21 mouse cellular contexts compared by ENCODE assay signal in the genomic region with DNA sequence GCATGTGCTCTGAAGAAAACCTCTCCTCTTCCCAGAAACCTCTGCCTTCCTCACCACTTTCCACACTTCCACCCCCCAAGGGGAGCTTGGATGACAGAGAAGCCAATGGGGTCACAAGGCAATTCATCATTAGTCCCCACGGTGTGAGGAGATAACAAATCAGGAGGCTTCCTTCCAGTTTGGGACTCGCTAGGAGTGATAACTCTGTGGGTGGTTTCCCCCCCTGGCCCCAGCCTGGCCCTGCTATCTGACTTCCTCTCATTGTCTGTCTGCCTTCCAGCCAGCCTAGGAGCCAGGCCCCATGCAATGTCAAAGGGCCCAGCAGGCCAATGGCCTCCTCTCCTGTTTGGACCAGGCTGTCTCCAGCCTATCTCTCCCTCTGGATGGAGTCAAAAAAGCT. TPM values are rescaled to one million over a fixed set of nuclear protein-coding genes. Genes with fewer than 3 reads are reported as not detected.
DNase-seq lines count a peak whose midpoint lies in the region; ATAC-seq and TF ChIP-seq lines count a peak whose summit lies in the region.
"Had no signal": no experiment of that assay in that cellular context is flagged by ENCODE, and none has a peak within 500 bp of the region (broad histone marks: within the 10 kb centered on the region; RNA-seq: fewer than 3 reads in every experiment).

No protein-coding gene starts in this region.

- 0 out of 4 replicates have a peak, but pooled peaks cover 0 to 2% of the 10 kb centered on the region in 2 experiments for H3K4me1 ChIP-seq in MEL (ENCODE audit: control insufficient read depth in 1 of 2, insufficient read depth in 2 of 2, low read length in 2 of 2)
- H3K4me1 ChIP-seq in heart, embryonic 13.5 days: peaks cover 45% of the 10 kb centered on the region
- no peaks in the 10 kb centered on the region for H3K4me1 ChIP-seq in liver, adult 2 months (ENCODE audit: control insufficient read depth, insufficient read depth, low read length)
- no peaks in the 10 kb centered on the region for H3K4me1 ChIP-seq in midbrain, postnatal 0 days (ENCODE audit: insufficient read depth, low read length)
- H3K4me1 ChIP-seq: hindbrain, embryonic 13.5 days; midbrain, embryonic 13.5 days had no signal

- TF ChIP-seq POLR2A in MEL (IDR thresholded peaks at IDR 0.05; ENCODE audit: control insufficient read depth in 1 of 2, insufficient read depth in 1 of 2, low read depth in 1 of 2, low read length in 2 of 2, poor library complexity in 1 of 2): no peak
- no peak for TF ChIP-seq POLR2A in liver, adult 2 months (IDR thresholded peaks at IDR 0.05; ENCODE audit: extremely low read depth, insufficient read depth, low read length)

- no peak overlapping the region for H3K9ac ChIP-seq in MEL (ENCODE audit: control insufficient read depth, low read depth, low read length, poor library complexity, severe bottlenecking)
- no peak overlapping the region for H3K9ac ChIP-seq in heart, embryonic 13.5 days
- H3K9ac ChIP-seq in liver, adult 2 months (ENCODE audit: low read depth, low read length): no peak overlapping the region
- no peak overlapping the region for H3K9ac ChIP-seq in midbrain, postnatal 0 days (replicated peaks; ENCODE audit: low read length, poor library complexity, severe bottlenecking)
- H3K9ac ChIP-seq: hindbrain, embryonic 13.5 days; midbrain, embryonic 13.5 days had no signal

- H3K36me3 ChIP-seq in MEL (ENCODE audit: control insufficient read depth in 1 of 2, insufficient read depth in 2 of 2, low read length in 2 of 2): no peaks in the 10 kb centered on the region
- H3K36me3 ChIP-seq in heart, embryonic 13.5 days: peaks cover 64% of the 10 kb centered on the region
- H3K36me3 ChIP-seq in liver, adult 2 months (ENCODE audit: control insufficient read depth, insufficient read depth, low read length): no peaks in the 10 kb centered on the region
- no peaks in the 10 kb centered on the region for H3K36me3 ChIP-seq in midbrain, postnatal 0 days (ENCODE audit: insufficient read depth, low read length)
- H3K36me3 ChIP-seq: hindbrain, embryonic 13.5 days; midbrain, embryonic 13.5 days had no signal

- no peak overlapping the region for H3K4me3 ChIP-seq in MEL (ENCODE audit: control insufficient read depth in 1 of 2, insufficient read depth in 1 of 2, low read depth in 2 of 2, low read length in 2 of 2)
- no peak overlapping the region for H3K4me3 ChIP-seq in heart, embryonic 13.5 days
- H3K4me3 ChIP-seq in liver, adult 2 months (ENCODE audit: insufficient read depth, low read depth, low read length): no peak overlapping the region
- H3K4me3 ChIP-seq in midbrain, postnatal 0 days (ENCODE audit: low read depth, low read length): no peak overlapping the region
- H3K4me3 ChIP-seq: hindbrain, embryonic 13.5 days; midbrain, embryonic 13.5 days had no signal

- WGBS in heart, embryonic 13.5 days: 5% methylated on average over 2 of the region's 2 CpGs
- WGBS in liver, adult 2 months: 3% methylated on average over 2 of the region's 2 CpGs
- WGBS in midbrain, postnatal 0 days: 70% methylated on average over 2 of the region's 2 CpGs

- no peaks in the 10 kb centered on the region for H3K9me3 ChIP-seq in MEL (replicated peaks; ENCODE audit: insufficient read depth, low read length)
- no peaks in the 10 kb centered on the region for H3K9me3 ChIP-seq in heart, embryonic 13.5 days
- H3K9me3 ChIP-seq in midbrain, postnatal 0 days (ENCODE audit: low read length): no peaks in the 10 kb centered on the region
- H3K9me3 ChIP-seq: hindbrain, embryonic 13.5 days; midbrain, embryonic 13.5 days had no signal

- no peak overlapping the region for H3K4me2 ChIP-seq in heart, embryonic 13.5 days
- H3K4me2 ChIP-seq in midbrain, postnatal 0 days (ENCODE audit: low read depth, low read length, poor library complexity, severe bottlenecking): no peak overlapping the region
- H3K4me2 ChIP-seq: hindbrain, embryonic 13.5 days; midbrain, embryonic 13.5 days had no signal

- no peak overlapping the region for H3K27ac ChIP-seq in MEL (ENCODE audit: control insufficient read depth, low read depth, low read length)
- H3K27ac ChIP-seq in heart, embryonic 13.5 days (replicated peaks): peak overlapping the region; percentile 26
- H3K27ac ChIP-seq in liver, adult 2 months (replicated peaks; ENCODE audit: insufficient read depth, low read depth, low read length): no peak overlapping the region
- H3K27ac ChIP-seq in midbrain, postnatal 0 days (ENCODE audit: low read depth, low read length): no peak overlapping the region
- H3K27ac ChIP-seq: hindbrain, embryonic 13.5 days; midbrain, embryonic 13.5 days had no signal

- TF ChIP-seq EP300 in MEL (IDR thresholded peaks at IDR 0.05; ENCODE audit: low read depth in 1 of 2, low read length in 2 of 2): no peak

- no peak for TF ChIP-seq CTCF in MEL (IDR thresholded peaks at IDR 0.05 in 2 of 3, conservative IDR thresholded peaks at IDR 0.05 in 1 of 3; ENCODE audit: control insufficient read depth in 1 of 3, insufficient read depth in 1 of 3, low read depth in 2 of 3, low read length in 3 of 3, poor library complexity in 1 of 3, severe bottlenecking in 1 of 3)
- TF ChIP-seq CTCF in liver, adult 2 months (IDR thresholded peaks at IDR 0.05; ENCODE audit: low read depth, low read length): no peak
- no peak for TF ChIP-seq CTCF in midbrain, postnatal 0 days (IDR thresholded peaks at IDR 0.05)

- H3K27me3 ChIP-seq in MEL (ENCODE audit: control insufficient read depth in 1 of 2, insufficient read depth in 2 of 2, low read length in 2 of 2): no peaks in the 10 kb centered on the region
- no peaks in the 10 kb centered on the region for H3K27me3 ChIP-seq in heart, embryonic 13.5 days (replicated peaks)
- peaks cover 5% of the 10 kb centered on the region; the same call in 1 of the 2 replicates for H3K27me3 ChIP-seq in liver, adult 2 months (ENCODE audit: control insufficient read depth, insufficient read depth, low read length)
- H3K27me3 ChIP-seq in midbrain, postnatal 0 days (ENCODE audit: insufficient read depth, low read length): no peaks in the 10 kb centered on the region
- H3K27me3 ChIP-seq: CH12.LX; hindbrain, embryonic 13.5 days; midbrain, embryonic 13.5 days had no signal

- TF ChIP-seq RAD21 in MEL (IDR thresholded peaks at IDR 0.05; ENCODE audit: low read depth, low read length): no peak

- DNase-seq in gastrocnemius, postnatal 14 days: peak; percentile 7
- DNase-seq in gastrocnemius, adult 8-10 months (ENCODE audit: low spot score in 2 of 2): no peak
- peak; percentile 10 for DNase-seq in MEL (ENCODE audit: low read depth, low spot score)
- peak; percentile 13 for DNase-seq in liver, adult 2 months (ENCODE audit: extremely low read depth, low read depth, low spot score)
- no peak for DNase-seq in midbrain, postnatal 0 days (ENCODE audit: low spot score)
- DNase-seq in cerebellum, postnatal 10 days: no peak
- DNase-seq in cerebellum, postnatal 14 days: no peak
- DNase-seq: gastrocnemius, postnatal 36 days; kidney, adult 18-20 months; kidney, postnatal 36 days; lung, adult 18-20 months had no signal

- ATAC-seq in heart, embryonic 13.5 days (ENCODE audit: extremely low read depth, insufficient number of reproducible peaks, low FRiP score, low TSS enrichment): no peak
- no peak for ATAC-seq in midbrain, postnatal 0 days (ENCODE audit: low FRiP score)
- ATAC-seq: activated CD4-positive, CD25-positive, alpha-beta regulatory T cell, adult 4 months; midbrain, embryonic 13.5 days had no signal

- no peaks in the 10 kb centered on the region for H3K79me2 ChIP-seq in MEL (ENCODE audit: control insufficient read depth, insufficient read depth, low read length, poor library complexity)
- no peaks in the 10 kb centered on the region for H3K79me2 ChIP-seq in liver, adult 2 months (ENCODE audit: control insufficient read depth, insufficient read depth, low read length)

- intact Hi-C loops in gastrocnemius, postnatal 14 days (cut with DNase I; ENCODE audit: low total_unique reads): no loop called here

TF ChIP-seq in MEL, 35 proteins besides CTCF, POLR2A, EP300 and RAD21:
- TF ChIP-seq TCF12 (IDR thresholded peaks at IDR 0.05; ENCODE audit: low read depth, low read length) (peak; percentile 26; the same call in 1 of the 2 replicates), NRF1 (IDR thresholded peaks at IDR 0.05; ENCODE audit: insufficient read depth, low read depth, low read length, poor library complexity, severe bottlenecking) (no peak), GATA1 (IDR thresholded peaks at IDR 0.05; ENCODE audit: low read depth, low read length) (0 out of 2 replicates have a peak, but pooled peaks have one; percentile 10), RCOR1 (IDR thresholded peaks at IDR 0.05; ENCODE audit: low read depth, low read length) (no peak), ELF1 (IDR thresholded peaks at IDR 0.05; ENCODE audit: low read depth, low read length) (no peak), UBTF (IDR thresholded peaks at IDR 0.05; ENCODE audit: borderline replicate concordance, insufficient read depth, low read depth, low read length) (no peak)
TF ChIP-seq in MEL: peak in this region for 2.

RNA-seq across cellular contexts. Expression of a gene that starts 43.0 kb away (rescaled TPM):
- total RNA-seq in gastrocnemius, postnatal 14 days (2021): under 1 TPM in 1 of 2 experiments, not detected in 1; 0.11 TPM
- total RNA-seq in gastrocnemius, adult 8-10 months (2022): under 1 TPM in 1 of 4 experiments, not detected in 3; 0.05 TPM
- total RNA-seq in MEL (2012; rRNA removed): not detected in 2 replicates
- polyA plus RNA-seq in MEL (2012; ENCODE audit: insufficient read depth in 1 of 2, insufficient read length in 2 of 2, low read depth in 1 of 2, low replicate concordance in 2 of 2, missing spikeins in 1 of 2): not detected
- polyA plus RNA-seq in heart, embryonic 13.5 days (2015; fragmentation: Nextera tagmentation; extraction: Ambion mirVana): 31.3 and 38.4 TPM in 2 replicates
- total RNA-seq in liver, adult 2 months (2014; rRNA removed): not detected in 2 replicates
- polyA plus RNA-seq in liver, adult 2 months (2012; rRNA removed): not detected in 2 replicates
- not detected in 2 replicates for total RNA-seq in midbrain, postnatal 0 days (2014; rRNA removed)
- polyA plus RNA-seq in midbrain, postnatal 0 days (2015; fragmentation: Nextera tagmentation; extraction: Ambion mirVana): 0.04 TPM in 1 of 2 replicates, not detected in the other
- total RNA-seq: CH12.LX; gastrocnemius, postnatal 36 days; layer of hippocampus, postnatal 14 days; left cerebral cortex, postnatal 25 days had no signal
- polyA plus RNA-seq: activated CD4-positive, CD25-positive, alpha-beta regulatory T cell, adult 4 months; cortical plate, adult 2 months; forebrain, embryonic 11.5 days; frontal cortex, adult 2 months; hindbrain, embryonic 13.5 days; midbrain, embryonic 13.5 days had no signal

Comparison
In these comparisons a context has a peak if more than half of its experiments do, and no peak if none do; other contexts are left out.
1. DNase-seq: peak in gastrocnemius, postnatal 14 days (single experiment), MEL (single experiment) and liver, adult 2 months (single experiment); none in gastrocnemius, adult 8-10 months (0 of 2), midbrain, postnatal 0 days (single experiment), cerebellum, postnatal 10 days (0 of 2) and cerebellum, postnatal 14 days (0 of 2).